Mouse (Mus musculus): ENCODE results near the gene Gm6502. TPM values are rescaled to one million over a fixed set of nuclear protein-coding genes. Genes with fewer than 3 reads are reported as not detected.
"Not testable (repeated sequence)": the region's sequence is repeated elsewhere in the genome, so short reads cannot be mapped to it uniquely, and the experiment has no call there.

Gene Gm6502
- not detected in 2 replicates for polyA plus RNA-seq (2015; fragmentation: Nextera tagmentation; extraction: Ambion mirVana)

- no CpG with 5 or more reads among the region's 2 CpGs for WGBS
These were observed at the start of gene Gm6502 for GRCm38 (mm10) chr5:94314135-94314534. Gm6502 (plus strand) TSS chr5:94314435.

GRCm38 (mm10) chr5:94306696-94307095, 7.5 kb upstream of the Gm6502 start, which contains the start of gene A430089I19Rik:
A430089I19Rik (minus strand) TSS chr5:94306796.
- not testable (repeated sequence) for H3K4me2 ChIP-seq (replicated peaks; ENCODE audit: low read depth); ATAC-seq (ENCODE audit: low FRiP score, low TSS enrichment); H3K4me1 ChIP-seq (replicated peaks; ENCODE audit: control insufficient read depth, insufficient read depth); DNase-seq (ENCODE audit: low spot score); H3K27ac ChIP-seq (replicated peaks); H3K36me3 ChIP-seq (ENCODE audit: control insufficient read depth, insufficient read depth, low read length); H3K4me3 ChIP-seq (ENCODE audit: low read depth, low read length); H3K9me3 ChIP-seq (ENCODE audit: control insufficient read depth, low read length); H3K9ac ChIP-seq (ENCODE audit: low read length); H3K27me3 ChIP-seq (ENCODE audit: control insufficient read depth, insufficient read depth, low read length)
- WGBS = 87% methylated on average over 1 of the region's 1 CpGs

More at GRCm38 (mm10) chr5:94314135-94314534, at the start of gene Gm6502:
- H3K4me3 ChIP-seq (ENCODE audit: low read depth, low read length); H3K27me3 ChIP-seq (ENCODE audit: control insufficient read depth, insufficient read depth, low read length); H3K9me3 ChIP-seq (ENCODE audit: control insufficient read depth, low read length); H3K36me3 ChIP-seq (ENCODE audit: control insufficient read depth, insufficient read depth, low read length); H3K4me1 ChIP-seq (replicated peaks; ENCODE audit: control insufficient read depth, insufficient read depth); DNase-seq (ENCODE audit: low spot score); ATAC-seq (ENCODE audit: low FRiP score, low TSS enrichment); H3K27ac ChIP-seq (replicated peaks); H3K4me2 ChIP-seq (replicated peaks; ENCODE audit: low read depth); H3K9ac ChIP-seq (ENCODE audit: low read length): not testable (repeated sequence)

DNA sequence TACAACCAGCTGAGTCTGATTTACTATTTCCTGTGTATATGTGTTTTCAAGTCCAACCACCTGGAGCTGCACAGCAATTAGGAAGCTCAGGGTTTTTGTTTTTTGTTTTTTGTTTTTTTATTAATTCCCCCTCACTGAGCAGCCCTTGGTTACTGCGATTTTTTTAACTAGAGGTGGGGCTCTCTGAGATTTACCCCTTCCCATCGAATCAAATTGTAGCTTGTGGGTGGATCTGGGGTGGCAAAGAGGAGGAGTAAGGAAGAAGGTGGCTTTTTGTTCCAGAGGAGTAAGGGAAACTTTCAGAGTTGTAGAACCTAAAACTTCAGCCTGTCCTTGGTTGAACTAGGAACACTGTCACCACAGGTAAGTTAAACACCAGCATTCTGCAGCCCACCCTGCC, 25.2 kb downstream of the Gm6502 start, which contains the start of gene AA792892:
Gene AA792892, plus strand, starts transcription at position 301 of the 400 bp plus-strand sequence.
- not testable (repeated sequence) for H3K4me2 ChIP-seq (replicated peaks; ENCODE audit: low read depth); DNase-seq (ENCODE audit: low spot score); H3K27ac ChIP-seq (replicated peaks); H3K36me3 ChIP-seq (ENCODE audit: control insufficient read depth, insufficient read depth, low read length); H3K27me3 ChIP-seq (ENCODE audit: control insufficient read depth, insufficient read depth, low read length); H3K4me1 ChIP-seq (replicated peaks; ENCODE audit: control insufficient read depth, insufficient read depth); ATAC-seq (ENCODE audit: low FRiP score, low TSS enrichment); H3K9me3 ChIP-seq (ENCODE audit: control insufficient read depth, low read length); H3K4me3 ChIP-seq (ENCODE audit: low read depth, low read length); H3K9ac ChIP-seq (ENCODE audit: low read length)
- no CpG with 5 or more reads among the region's 2 CpGs for whole genome bisulfite sequencing

Other genes with a start within 250 kb of the Gm6502 start
- not detected in 2 replicates for gene BC061212, start 243.9 kb upstream of the Gm6502 start, polyA plus RNA-seq (2015; fragmentation: Nextera tagmentation; extraction: Ambion mirVana)
- gene Gm6351, start 238.1 kb upstream of the Gm6502 start, polyA plus RNA-seq (2015; fragmentation: Nextera tagmentation; extraction: Ambion mirVana) = not detected in 2 replicates
- gene Gm3106, start 96.4 kb upstream of the Gm6502 start, polyA plus RNA-seq (2015; fragmentation: Nextera tagmentation; extraction: Ambion mirVana) = not detected in 2 replicates
- gene A430089I19Rik, start 7.6 kb upstream of the Gm6502 start, polyA plus RNA-seq (2015; fragmentation: Nextera tagmentation; extraction: Ambion mirVana) = not detected in 2 replicates
- not detected in 2 replicates for gene AA792892, start 25.3 kb downstream of the Gm6502 start, polyA plus RNA-seq (2015; fragmentation: Nextera tagmentation; extraction: Ambion mirVana)
- gene Gm7682, start 131.3 kb downstream of the Gm6502 start, polyA plus RNA-seq (2015; fragmentation: Nextera tagmentation; extraction: Ambion mirVana) = not detected in 2 replicates
- 0.27 TPM in 1 of 2 replicates, not detected in the other for gene Gm3139, start 211.9 kb downstream of the Gm6502 start, polyA plus RNA-seq (2015; fragmentation: Nextera tagmentation; extraction: Ambion mirVana)

Data from stomach, postnatal 0 days (tissue).